In the genomic region with DNA sequence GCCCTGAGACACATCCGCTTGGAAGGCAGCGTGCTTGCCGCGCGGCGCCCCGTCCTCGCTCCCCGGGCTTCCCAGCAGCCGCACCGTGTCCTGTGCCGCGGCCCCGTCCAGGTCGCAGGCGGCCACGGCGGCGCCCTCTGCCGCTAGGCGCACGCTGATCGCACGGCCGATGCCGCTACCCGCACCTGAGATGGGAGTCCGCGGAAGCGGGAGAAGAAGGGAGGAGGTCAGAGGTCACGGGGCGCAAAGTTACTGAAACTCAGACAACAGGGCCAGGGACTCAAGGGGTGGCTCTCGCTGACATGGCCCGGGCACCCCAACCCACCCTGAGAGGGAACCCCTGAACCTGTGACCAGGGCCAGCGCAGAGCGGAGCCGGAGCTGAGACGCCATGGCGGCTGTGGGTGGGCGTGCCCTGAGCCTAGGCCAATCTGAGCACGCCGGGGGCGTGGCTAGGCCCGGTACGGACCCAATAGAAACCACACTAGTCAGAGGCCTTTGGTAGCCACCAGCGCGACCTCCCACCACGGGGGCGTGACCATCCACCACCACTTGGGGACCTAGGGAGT, we compare ENCODE assay signal across 8 mouse cellular contexts. TPM values are rescaled to one million over a fixed set of nuclear protein-coding genes. Genes with fewer than 3 reads are reported as not detected.
DNase-seq lines count a peak whose midpoint lies in the region; ATAC-seq lines count a peak whose summit lies in the region.

TSS of gene H2-Ke6 (minus strand) at position 405 of the 568 bp plus-strand sequence.

- H3K27ac ChIP-seq in hindbrain, embryonic 15.5 days (replicated peaks) = peak within 1 kb of the TSS; percentile 98
- H3K27ac ChIP-seq in macrophage = no peak within 1 kb of the TSS

- WGBS in hindbrain, embryonic 15.5 days = under 1% methylated on average over 47 of the region's 49 CpGs
- WGBS in macrophage (ENCODE audit: missing documents) = 2% methylated on average over 43 of the region's 49 CpGs

- peak within 1 kb of the TSS; percentile 92 for H3K4me2 ChIP-seq in hindbrain, embryonic 15.5 days

- peak; percentile 88 for DNase-seq in T-cell, adult 2 months (ENCODE audit: low spot score)
- DNase-seq in cerebellum, postnatal 36 days = peak; percentile 85 to 89
- peak; percentile 87 to 93 for DNase-seq in frontal cortex, postnatal 36 days (ENCODE audit: low spot score in 2 of 2)
- DNase-seq in left cerebral cortex, adult 11 months (ENCODE audit: low spot score) = peak; percentile 92
- DNase-seq in right cerebral cortex, adult 2 months (ENCODE audit: low spot score in 2 of 2) = peak; percentile 87 to 93
- DNase-seq in urinary bladder, postnatal 14 days (ENCODE audit: low spot score) = peak; percentile 92

- peak; percentile 73 for ATAC-seq in hindbrain, embryonic 15.5 days (ENCODE audit: low FRiP score, low read depth)

- H3K9me3 ChIP-seq in hindbrain, embryonic 15.5 days = no peaks in the 10 kb centered on the region

- peaks cover 15% of the 10 kb centered on the region for H3K36me3 ChIP-seq in hindbrain, embryonic 15.5 days
- H3K36me3 ChIP-seq in macrophage (ENCODE audit: inconsistent target) = peaks cover 22% of the 10 kb centered on the region

- H3K4me1 ChIP-seq in hindbrain, embryonic 15.5 days (replicated peaks) = peaks cover 76% of the 10 kb centered on the region

- H3K4me3 ChIP-seq in hindbrain, embryonic 15.5 days = peak within 1 kb of the TSS; percentile 63
- peak within 1 kb of the TSS; percentile 36 for H3K4me3 ChIP-seq in macrophage (ENCODE audit: inconsistent target)

- H3K9ac ChIP-seq in hindbrain, embryonic 15.5 days = peak within 1 kb of the TSS; percentile 55

- no peaks in the 10 kb centered on the region for H3K27me3 ChIP-seq in hindbrain, embryonic 15.5 days

- H3K79me2 ChIP-seq in macrophage (ENCODE audit: inconsistent target) = peaks cover 28% of the 10 kb centered on the region

RNA-seq across cellular contexts. Expression of gene H2-Ke6, which starts in this region (rescaled TPM):
- 64.8 and 71.9 TPM in 2 replicates for polyA plus RNA-seq in hindbrain, embryonic 15.5 days (2015; fragmentation: Nextera tagmentation; extraction: Ambion mirVana)
- total RNA-seq in macrophage (2018; cell fraction: chromatin; rRNA removed) = 100 to 1,000 TPM in 1 of 26 experiments, 10 to 100 TPM in 25; 15.1 to 108 (median 44.2) TPM
- total RNA-seq in macrophage (2018; cell fraction: cytosol; rRNA removed) = 10 to 100 TPM; 14.0 to 39.8 (median 25.1) TPM
- total RNA-seq in macrophage (2018; cell fraction: nucleus; rRNA removed) = 100 to 1,000 TPM in 1 of 26 experiments, 10 to 100 TPM in 25; 13.8 to 109 (median 44.0) TPM
- polyA plus RNA-seq in macrophage (2018) = 28.2 to 38.3 TPM (median 35.6 TPM) in 3 replicates
